Mouse (Mus musculus): ENCODE measurements around the gene Il13ra1. TPM values are rescaled to one million over a fixed set of nuclear protein-coding genes. Genes with fewer than 3 reads are reported as not detected.

Il13ra1 gene
- polyA plus RNA-seq, 1 experiment, result 10.9 TPM

DNA sequence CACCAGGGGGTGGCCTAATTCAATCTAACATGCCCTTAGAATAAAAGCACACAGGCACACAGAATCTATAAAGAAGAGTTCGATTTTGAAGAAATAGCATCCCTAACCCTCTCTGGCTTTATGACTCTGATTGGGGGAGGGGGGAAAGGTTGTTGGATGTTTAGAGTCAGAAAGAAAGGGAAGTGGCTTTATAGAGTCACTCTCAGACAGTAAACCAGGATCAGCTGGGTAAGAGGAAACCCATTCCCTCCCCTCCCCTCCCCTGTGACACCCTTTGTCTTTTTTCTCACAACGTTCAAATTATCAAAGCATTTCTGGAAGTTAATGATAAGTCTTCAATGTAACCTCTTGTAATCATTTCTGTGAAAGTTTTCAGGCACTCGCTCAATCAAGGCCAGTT lies 3.3 kb upstream of the Il13ra1 start:
- H3K36me3 ChIP-seq (ENCODE audit: control insufficient read depth, insufficient read depth, low read length), result no peaks in the 10 kb centered on the region
- no peak for DNase-seq
- H3K4me1 ChIP-seq (ENCODE audit: control insufficient read depth, insufficient read depth, low read length), result no peaks in the 10 kb centered on the region; the same call in 1 of the 2 replicates
- H3K4me3 ChIP-seq (ENCODE audit: insufficient read depth, low read depth, low read length), result no peak overlapping the region
- WGBS, result 35% methylated on average over 3 of the region's 3 CpGs
- H3K27ac ChIP-seq (ENCODE audit: insufficient read depth, low read depth, low read length), result no peak overlapping the region
- no peaks in the 10 kb centered on the region for H3K27me3 ChIP-seq (replicated peaks; ENCODE audit: control insufficient read depth, insufficient read depth, low read length)
- TF ChIP-seq POLR2A (IDR thresholded peaks at IDR 0.05; ENCODE audit: low read depth, low read length) (no peak), CTCF (conservative IDR thresholded peaks at IDR 0.05; ENCODE audit: insufficient read depth, insufficient read length, low read depth, low read length) (no peak)

DNA sequence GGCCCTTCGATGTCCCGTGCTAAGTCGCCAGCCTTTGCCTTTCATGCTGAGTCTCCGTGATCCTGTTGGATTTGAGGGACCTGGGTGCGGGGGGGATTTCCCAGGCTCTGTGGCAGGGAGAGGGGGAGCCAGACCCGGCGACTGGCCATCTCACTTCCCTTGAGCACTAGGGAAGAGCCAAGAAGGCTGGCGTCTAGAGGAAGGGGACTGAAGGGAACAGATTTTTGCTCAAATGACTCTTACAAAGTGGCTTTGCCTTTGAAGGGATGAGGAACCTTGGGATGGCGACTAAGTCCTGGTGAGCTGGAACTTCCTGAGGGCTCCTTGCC lies 476 bp downstream of the Il13ra1 start:
- no peak for TF ChIP-seq POLR2A (IDR thresholded peaks at IDR 0.05; ENCODE audit: low read depth, low read length)
- no peak for TF ChIP-seq CTCF (conservative IDR thresholded peaks at IDR 0.05; ENCODE audit: insufficient read depth, insufficient read length, low read depth, low read length)
- no peaks in the 10 kb centered on the region for H3K36me3 ChIP-seq (ENCODE audit: control insufficient read depth, insufficient read depth, low read length)
- peak overlapping the region; percentile 92 for H3K4me3 ChIP-seq (ENCODE audit: insufficient read depth, low read depth, low read length)
- 1% methylated on average over 9 of the region's 9 CpGs for WGBS
- DNase-seq, result no peak
- H3K27ac ChIP-seq (ENCODE audit: insufficient read depth, low read depth, low read length), result peak overlapping the region; percentile 75
- no peaks in the 10 kb centered on the region; the same call in 1 of the 2 replicates for H3K4me1 ChIP-seq (ENCODE audit: control insufficient read depth, insufficient read depth, low read length)
- no peaks in the 10 kb centered on the region for H3K27me3 ChIP-seq (replicated peaks; ENCODE audit: control insufficient read depth, insufficient read depth, low read length)

DNA sequence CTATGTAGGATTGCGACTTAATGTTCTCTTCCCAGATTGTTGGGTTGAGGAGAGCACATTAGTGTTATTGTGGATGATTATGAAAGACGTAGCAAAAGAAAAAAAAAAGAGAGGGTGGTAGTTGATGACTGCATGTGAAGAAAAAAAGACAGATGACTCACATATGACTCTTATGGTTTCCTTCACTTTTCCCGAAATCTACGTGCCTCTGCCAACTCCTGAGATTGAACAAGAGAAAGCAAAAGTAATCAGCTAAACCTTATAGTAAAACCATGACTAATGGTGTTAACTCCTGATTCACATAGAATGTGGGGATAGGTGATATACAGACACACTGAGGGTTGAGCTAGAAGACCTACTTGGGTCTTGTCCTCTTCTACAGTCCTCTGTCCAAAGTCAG lies 3.3 kb downstream of the Il13ra1 start:
- WGBS, result 70% methylated on average over 4 of the region's 4 CpGs
- H3K4me1 ChIP-seq (ENCODE audit: control insufficient read depth, insufficient read depth, low read length), result no peaks in the 10 kb centered on the region; the same call in 1 of the 2 replicates

DNA sequence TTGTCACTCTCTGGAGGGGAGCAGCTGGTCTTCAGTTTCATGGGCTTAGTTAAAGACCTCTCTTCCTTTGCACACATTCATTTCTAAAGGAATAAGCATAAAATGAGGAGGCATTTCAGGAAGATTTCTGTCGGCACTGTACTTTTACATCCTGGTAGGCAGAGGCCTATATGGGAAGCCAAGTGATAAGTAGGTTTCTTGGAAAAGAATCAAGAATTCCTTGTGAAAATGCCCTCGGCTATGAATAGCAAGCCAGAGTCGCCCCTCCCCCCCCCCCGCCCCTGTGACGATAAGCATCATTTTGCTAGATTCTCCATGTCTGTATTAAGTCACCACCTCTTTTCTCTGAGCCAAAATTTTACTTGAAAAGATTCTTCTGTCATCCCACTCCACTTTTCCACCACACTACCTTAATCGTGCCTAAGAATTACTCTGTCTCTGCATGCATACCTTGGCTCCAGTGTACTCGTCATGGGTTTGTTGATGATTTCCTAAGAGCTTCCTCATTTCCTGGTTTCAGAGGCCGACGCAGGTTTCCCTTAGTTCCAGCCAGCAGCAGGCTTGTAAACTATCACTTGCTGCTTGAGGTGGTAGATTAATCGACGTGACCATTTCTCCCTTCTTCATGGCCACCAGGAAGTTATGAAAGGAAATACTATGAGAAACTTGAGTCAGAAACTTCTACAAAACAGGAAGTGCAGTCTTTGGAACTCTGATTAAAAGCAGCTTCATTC lies 17.3 kb downstream of the Il13ra1 start:
- Histone ChIP-seq H3K27me3 (replicated peaks; ENCODE audit: control insufficient read depth, insufficient read depth, low read length) (no peaks in the 10 kb centered on the region), H3K4me1 (ENCODE audit: control insufficient read depth, insufficient read depth, low read length) (peaks cover 3% of the 10 kb centered on the region; the same call in 1 of the 2 replicates), H3K36me3 (ENCODE audit: control insufficient read depth, insufficient read depth, low read length) (no peaks in the 10 kb centered on the region), H3K4me3 (ENCODE audit: insufficient read depth, low read depth, low read length) (no peak overlapping the region), H3K27ac (ENCODE audit: insufficient read depth, low read depth, low read length) (peak overlapping the region; percentile 16; the same call in 1 of the 2 replicates)
- 17% methylated on average over 10 of the region's 11 CpGs for WGBS
- TF ChIP-seq POLR2A (IDR thresholded peaks at IDR 0.05; ENCODE audit: low read depth, low read length) (no peak), CTCF (conservative IDR thresholded peaks at IDR 0.05; ENCODE audit: insufficient read depth, insufficient read length, low read depth, low read length) (no peak)
- DNase-seq, result peak; percentile 45

More for the DNA sequence above, 3.3 kb downstream of the Il13ra1 start:
- Histone ChIP-seq H3K27ac (ENCODE audit: insufficient read depth, low read depth, low read length) (no peak overlapping the region), H3K36me3 (ENCODE audit: control insufficient read depth, insufficient read depth, low read length) (no peaks in the 10 kb centered on the region), H3K27me3 (replicated peaks; ENCODE audit: control insufficient read depth, insufficient read depth, low read length) (no peaks in the 10 kb centered on the region), H3K4me3 (ENCODE audit: insufficient read depth, low read depth, low read length) (no peak overlapping the region)
- no peak for DNase-seq
- no peak for TF ChIP-seq CTCF (conservative IDR thresholded peaks at IDR 0.05; ENCODE audit: insufficient read depth, insufficient read length, low read depth, low read length)
- TF ChIP-seq POLR2A (IDR thresholded peaks at IDR 0.05; ENCODE audit: low read depth, low read length), result no peak

DNA sequence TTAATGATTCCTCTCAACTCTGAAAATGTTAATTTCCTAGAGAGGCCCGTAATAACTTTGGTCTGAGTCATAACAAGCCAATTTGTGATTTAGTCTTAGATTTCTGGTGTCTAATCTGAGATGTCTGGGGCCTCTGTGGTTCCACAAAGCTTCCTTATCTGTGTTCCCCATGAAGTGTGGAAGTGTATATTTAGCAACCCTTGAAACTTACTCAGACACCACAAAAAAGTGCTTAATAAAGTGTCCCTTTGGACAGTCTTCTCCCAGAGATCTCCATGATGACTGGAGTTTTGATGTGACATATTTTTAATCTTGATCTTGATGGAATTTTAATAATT lies 17.8 kb downstream of the Il13ra1 start:
- no peak overlapping the region for H3K27ac ChIP-seq (ENCODE audit: insufficient read depth, low read depth, low read length)
- no peak for DNase-seq
- TF ChIP-seq CTCF (conservative IDR thresholded peaks at IDR 0.05; ENCODE audit: insufficient read depth, insufficient read length, low read depth, low read length), result no peak
- no peak for TF ChIP-seq POLR2A (IDR thresholded peaks at IDR 0.05; ENCODE audit: low read depth, low read length)
- peaks cover 3% of the 10 kb centered on the region; the same call in 1 of the 2 replicates for H3K4me1 ChIP-seq (ENCODE audit: control insufficient read depth, insufficient read depth, low read length)
- WGBS, result 18% methylated on average over 1 of the region's 1 CpGs
- H3K36me3 ChIP-seq (ENCODE audit: control insufficient read depth, insufficient read depth, low read length), result no peaks in the 10 kb centered on the region
- H3K4me3 ChIP-seq (ENCODE audit: insufficient read depth, low read depth, low read length), result no peak overlapping the region
- H3K27me3 ChIP-seq (replicated peaks; ENCODE audit: control insufficient read depth, insufficient read depth, low read length), result no peaks in the 10 kb centered on the region

DNA sequence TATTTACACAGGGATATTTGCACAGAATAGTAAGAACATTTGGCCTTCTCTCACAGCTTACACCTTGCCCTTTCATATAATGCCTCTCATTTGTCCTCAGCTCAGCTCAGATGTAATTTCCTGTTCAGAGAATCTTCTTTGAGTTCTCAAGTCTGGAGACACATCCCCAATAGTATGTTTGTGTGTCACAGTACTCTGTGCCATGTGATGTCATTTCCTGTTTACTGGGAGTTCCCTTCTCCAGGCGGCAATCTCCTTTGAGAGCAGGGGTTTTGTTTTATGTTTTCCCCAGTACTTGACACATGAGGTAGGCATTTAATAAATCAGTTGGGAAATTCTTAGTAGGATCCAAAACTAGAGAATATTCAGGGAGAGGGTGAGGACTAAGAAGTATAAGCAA lies 24.4 kb downstream of the Il13ra1 start:
- WGBS, result 63% methylated on average over 1 of the region's 1 CpGs
- no peaks in the 10 kb centered on the region for H3K36me3 ChIP-seq (ENCODE audit: control insufficient read depth, insufficient read depth, low read length)
- no peaks in the 10 kb centered on the region for H3K27me3 ChIP-seq (replicated peaks; ENCODE audit: control insufficient read depth, insufficient read depth, low read length)
- DNase-seq, result peak; percentile 29
- no peak for TF ChIP-seq POLR2A (IDR thresholded peaks at IDR 0.05; ENCODE audit: low read depth, low read length)
- TF ChIP-seq CTCF (conservative IDR thresholded peaks at IDR 0.05; ENCODE audit: insufficient read depth, insufficient read length, low read depth, low read length), result no peak
- H3K4me3 ChIP-seq (ENCODE audit: insufficient read depth, low read depth, low read length), result no peak overlapping the region
- H3K4me1 ChIP-seq (ENCODE audit: control insufficient read depth, insufficient read depth, low read length), result no peaks in the 10 kb centered on the region
- no peak overlapping the region for H3K27ac ChIP-seq (ENCODE audit: insufficient read depth, low read depth, low read length)

DNA sequence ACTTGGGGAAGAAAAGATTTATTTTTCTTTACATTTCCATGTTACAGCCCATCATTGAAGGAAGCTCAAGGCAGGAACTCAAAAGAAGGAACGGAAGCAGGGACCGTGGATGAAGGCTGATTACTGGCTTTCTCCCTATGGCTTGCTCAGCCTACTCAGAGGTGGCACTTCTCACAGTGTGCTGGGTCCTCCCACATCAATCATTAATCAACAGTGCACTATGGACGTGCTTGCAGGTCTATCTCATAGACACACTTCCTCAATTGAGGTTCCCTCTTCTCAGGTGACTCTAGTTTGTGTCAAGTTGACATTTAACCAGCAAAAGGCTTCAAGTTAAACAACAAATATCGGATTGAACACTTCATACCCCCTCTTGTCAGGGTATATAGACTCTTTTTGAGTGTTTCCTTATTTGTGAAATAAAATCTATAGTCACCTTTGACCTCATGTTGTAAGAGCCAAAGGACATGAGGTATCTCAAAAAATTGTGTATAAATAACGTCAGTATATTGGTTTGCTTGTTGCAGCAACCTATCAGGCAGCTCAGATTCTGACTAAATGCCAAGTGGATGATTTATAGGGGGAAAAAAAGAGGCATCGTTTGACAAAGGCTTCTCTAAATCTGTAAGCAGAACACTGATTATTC lies 30.2 kb downstream of the Il13ra1 start:
- no peak overlapping the region for H3K27ac ChIP-seq (ENCODE audit: insufficient read depth, low read depth, low read length)
- no peaks in the 10 kb centered on the region for H3K36me3 ChIP-seq (ENCODE audit: control insufficient read depth, insufficient read depth, low read length)
- H3K27me3 ChIP-seq (replicated peaks; ENCODE audit: control insufficient read depth, insufficient read depth, low read length), result no peaks in the 10 kb centered on the region
- H3K4me1 ChIP-seq (ENCODE audit: control insufficient read depth, insufficient read depth, low read length), result no peaks in the 10 kb centered on the region
- H3K4me3 ChIP-seq (ENCODE audit: insufficient read depth, low read depth, low read length), result no peak overlapping the region
- TF ChIP-seq POLR2A (IDR thresholded peaks at IDR 0.05; ENCODE audit: low read depth, low read length) (no peak), CTCF (conservative IDR thresholded peaks at IDR 0.05; ENCODE audit: insufficient read depth, insufficient read length, low read depth, low read length) (no peak)
- DNase-seq, result no peak
- WGBS, result 59% methylated on average over 6 of the region's 6 CpGs

Data from kidney, adult 2 months (tissue).